Mouse (Mus musculus) CD4-positive naive resting alpha-beta T cell, adult 76 days (primary cell): ENCODE results near the gene Vmn2r19. TPM values are rescaled to one million over a fixed set of nuclear protein-coding genes. Genes with fewer than 3 reads are reported as not detected.

Experiments
- total RNA-seq: library from RNA; stranded (reverse); gene quantifications from one replicate; pipeline ENCODE4 v1.2.4, GENCODE M21; 2023

Gene Vmn2r19
- total RNA-seq, result not detected

DNA sequence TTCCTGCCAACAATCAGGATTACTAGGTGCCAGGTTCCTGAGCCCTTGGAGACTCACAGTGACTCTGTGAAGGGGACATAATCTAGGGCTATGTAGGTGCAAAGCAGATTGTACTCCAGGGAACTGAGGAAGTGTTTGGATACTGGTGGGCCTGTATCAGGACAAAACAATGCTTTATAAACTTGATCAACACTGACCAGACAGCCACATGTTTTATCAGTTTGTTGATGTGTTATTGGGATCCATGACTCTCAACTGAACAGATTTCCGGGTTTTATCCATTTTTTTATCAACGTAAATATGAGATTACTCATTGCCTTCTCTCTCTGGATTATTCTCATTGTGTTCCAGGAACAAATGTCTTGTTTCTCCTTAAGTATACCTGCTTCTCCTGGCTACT, at the start of gene Vmn2r19:
TSS of gene Vmn2r19 (plus strand) at position 301 of the 400 bp plus-strand sequence.

DNA sequence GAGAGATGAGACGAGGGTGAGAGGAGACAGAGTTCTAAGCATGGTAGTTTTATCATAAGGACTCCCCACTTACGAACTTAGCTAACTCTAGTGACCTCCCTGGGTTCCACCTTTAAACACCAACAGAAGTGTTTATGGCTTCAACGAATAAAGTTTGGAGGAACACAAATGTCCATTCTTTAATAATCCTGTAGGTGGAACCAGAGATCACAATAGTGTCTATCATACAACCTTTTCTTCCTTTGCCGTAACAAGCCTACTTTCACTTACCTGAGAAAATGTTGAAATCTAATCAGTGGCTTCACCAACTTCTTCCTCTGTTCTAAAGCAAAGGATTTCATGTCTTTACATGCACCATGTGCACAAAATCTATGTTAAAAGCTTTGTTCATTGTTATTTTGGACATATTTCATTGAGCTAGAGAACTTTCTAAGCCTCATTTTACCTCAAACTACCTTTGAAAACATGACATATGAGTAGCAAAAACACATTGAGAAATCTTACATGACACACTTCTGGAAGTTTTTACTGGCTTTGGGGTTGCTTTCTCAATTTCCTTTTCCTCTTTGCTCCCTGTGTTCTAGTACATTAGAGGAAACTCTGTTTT, 46.5 kb upstream of the Vmn2r19 start, which contains the start of gene Clec4d:
TSS of gene Clec4d (plus strand) at position 557 of the 607 bp plus-strand sequence.

DNA sequence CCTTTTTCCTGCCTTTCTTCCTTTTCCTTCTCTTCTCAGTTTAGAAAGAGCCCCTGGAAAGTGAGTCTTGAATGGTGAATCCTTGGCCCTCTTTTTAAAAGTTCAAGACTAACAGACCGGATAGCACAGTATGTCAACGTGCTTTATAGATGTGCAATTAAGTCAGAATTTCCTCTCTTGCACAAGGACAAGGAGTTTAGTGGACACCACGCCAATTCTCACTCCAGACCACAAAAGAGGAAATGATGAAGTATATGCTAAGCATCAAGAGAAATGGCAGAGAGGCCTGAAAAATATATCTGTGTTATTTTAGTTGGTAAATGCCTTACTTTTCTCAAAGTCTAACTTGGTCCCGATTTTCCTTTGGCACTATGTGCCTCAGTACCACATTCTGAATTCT, 18.4 kb upstream of the Vmn2r19 start, which contains the start of gene Clec4e:
TSS of gene Clec4e (minus strand) at position 118 of the 400 bp plus-strand sequence.

Other genes with a start within 250 kb of the Vmn2r19 start
- gene Clec4a2, start 201.9 kb upstream of the Vmn2r19 start, total RNA-seq, result 1.1 TPM
- gene Clec4b2, start 135.4 kb upstream of the Vmn2r19 start, total RNA-seq, result not detected
- gene Clec4n, start 78.5 kb upstream of the Vmn2r19 start, total RNA-seq, result 1.6 TPM
- gene Clec4d, start 46.2 kb upstream of the Vmn2r19 start, total RNA-seq, result 1.5 TPM
- 1.8 TPM for gene Clec4e, start 18.5 kb upstream of the Vmn2r19 start, total RNA-seq
- not detected for gene Vmn2r20, start 109.8 kb downstream of the Vmn2r19 start, total RNA-seq
- gene Vmn2r21, start 225.1 kb downstream of the Vmn2r19 start, total RNA-seq, result not detected